Mouse (Mus musculus) bone marrow macrophage, adult 2 months (primary cell): ENCODE results near the gene Nsd1. TPM values are rescaled to one million over a fixed set of nuclear protein-coding genes. Genes with fewer than 3 reads are reported as not detected.

ENCODE experiments used
- H3K27ac ChIP-seq: 2 replicates; pipeline ENCODE4 v1.5.1; 2012; ENCODE audit warnings: low read depth, low read length; ENCODE audit not compliant: insufficient read depth
- H3K4me1 ChIP-seq: 2 replicates; pipeline ENCODE4 v1.6.1; 2012; ENCODE audit warnings: low read length; ENCODE audit not compliant: control insufficient read depth, insufficient read depth
- H3K4me3 ChIP-seq: 2 replicates; pipeline ENCODE4 v1.5.1; 2012; ENCODE audit warnings: mild to moderate bottlenecking, low read length, moderate library complexity; ENCODE audit not compliant: insufficient read depth
- CTCF ChIP-seq: IDR thresholded peaks from 2 replicates; pipeline ENCODE4 v1.5.1; 2012; ENCODE audit warnings: low read depth, mild to moderate bottlenecking, low read length, moderate library complexity
- POLR2A ChIP-seq: IDR thresholded peaks from 2 replicates; pipeline ENCODE4 v1.6.1; 2012; ENCODE audit warnings: mild to moderate bottlenecking, low read depth, low read length, borderline replicate concordance
- polyA plus RNA-seq: library from polyadenylated mRNA; stranded (reverse); fragments of >200 nt; gene quantifications from 2 replicates; pipeline ENCODE4 v1.2.4, GENCODE M21; 2012; ENCODE audit not compliant: missing spikeins, insufficient read depth, insufficient read length

The Nsd1 gene
- polyA plus RNA-seq, 1 experiment, result 51.0 TPM

- H3K4me3 ChIP-seq, result no peak overlapping the region
- no peak overlapping the region for H3K27ac ChIP-seq
- no peak for TF ChIP-seq CTCF
- no peak for TF ChIP-seq POLR2A
- H3K4me1 ChIP-seq, result peaks cover 23% of the 10 kb centered on the region
Observed at GRCm38 (mm10) chr13:55328171-55328570, 118.6 kb downstream of the Nsd1 start.

GRCm38 (mm10) chr13:55328641-55329040 is 119.1 kb downstream of the Nsd1 start:
- no peak for TF ChIP-seq POLR2A
- TF ChIP-seq CTCF, result no peak
- Histone ChIP-seq H3K4me1 (peaks cover 19% of the 10 kb centered on the region), H3K27ac (no peak overlapping the region), H3K4me3 (no peak overlapping the region)

DNA sequence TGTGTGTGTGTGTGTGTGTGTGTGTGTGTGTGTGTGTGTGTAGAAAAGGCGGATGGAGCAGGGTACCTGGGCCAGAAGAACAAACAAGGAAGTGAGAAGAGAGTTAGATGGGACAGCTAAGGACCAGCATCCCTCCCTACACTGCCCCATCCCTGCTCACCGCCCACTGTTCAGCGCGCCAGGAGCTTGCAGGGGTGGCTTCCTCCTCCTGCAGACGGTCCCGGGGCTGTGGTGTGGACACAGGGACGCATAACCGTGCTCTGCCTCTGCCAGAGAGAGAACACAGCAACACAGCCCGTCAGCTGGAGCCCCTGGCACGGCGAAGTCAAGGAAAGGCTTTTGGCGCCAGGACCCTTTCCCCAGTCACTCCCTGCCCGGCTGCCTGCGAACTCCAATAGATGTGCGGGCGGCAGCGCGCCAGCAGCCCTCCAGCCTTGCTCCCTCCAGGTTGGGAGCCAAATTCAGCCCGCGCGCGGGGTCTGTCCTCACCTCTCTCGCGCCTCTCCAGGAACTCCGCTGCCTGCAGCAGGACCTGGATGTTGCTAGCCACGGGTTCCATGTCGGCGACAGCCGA is 119.6 kb downstream of the Nsd1 start:
- Histone ChIP-seq H3K4me1 (peaks cover 14% of the 10 kb centered on the region), H3K4me3 (peak overlapping the region; percentile 64), H3K27ac (no peak overlapping the region)
- TF ChIP-seq CTCF (no peak), POLR2A (no peak)

- H3K4me1 ChIP-seq, result peaks cover 14% of the 10 kb centered on the region
- TF ChIP-seq CTCF (no peak), POLR2A (no peak)
- peak within 1 kb of the TSS; percentile 83 for H3K4me3 ChIP-seq
- H3K27ac ChIP-seq, result peak within 1 kb of the TSS; percentile 69
Observed at GRCm38 (mm10) chr13:55329683-55330566, 120.3 kb downstream of the Nsd1 start, which contains the start of gene Mxd3. Mxd3 (minus strand) TSS chr13:55329823.

- H3K4me3 ChIP-seq, result peak overlapping the region; percentile 83
- no peak overlapping the region; the same call in 1 of the 2 replicates for H3K27ac ChIP-seq
- H3K4me1 ChIP-seq, result peaks cover 14% of the 10 kb centered on the region
- TF ChIP-seq POLR2A (no peak), CTCF (no peak)
Observed at GRCm38 (mm10) chr13:55330567-55331400, 121.2 kb downstream of the Nsd1 start.

GRCm38 (mm10) chr13:55332331-55332730 is 122.7 kb downstream of the Nsd1 start:
- no peak overlapping the region for H3K4me3 ChIP-seq
- no peak overlapping the region for H3K27ac ChIP-seq
- H3K4me1 ChIP-seq, result peaks cover 11% of the 10 kb centered on the region
- no peak for TF ChIP-seq CTCF
- no peak for TF ChIP-seq POLR2A

GRCm38 (mm10) chr13:55335701-55336100 is 126.1 kb downstream of the Nsd1 start:
- no peak for TF ChIP-seq POLR2A
- no peak for TF ChIP-seq CTCF
- Histone ChIP-seq H3K4me1 (peaks cover 4% of the 10 kb centered on the region), H3K27ac (no peak overlapping the region), H3K4me3 (no peak overlapping the region)

DNA sequence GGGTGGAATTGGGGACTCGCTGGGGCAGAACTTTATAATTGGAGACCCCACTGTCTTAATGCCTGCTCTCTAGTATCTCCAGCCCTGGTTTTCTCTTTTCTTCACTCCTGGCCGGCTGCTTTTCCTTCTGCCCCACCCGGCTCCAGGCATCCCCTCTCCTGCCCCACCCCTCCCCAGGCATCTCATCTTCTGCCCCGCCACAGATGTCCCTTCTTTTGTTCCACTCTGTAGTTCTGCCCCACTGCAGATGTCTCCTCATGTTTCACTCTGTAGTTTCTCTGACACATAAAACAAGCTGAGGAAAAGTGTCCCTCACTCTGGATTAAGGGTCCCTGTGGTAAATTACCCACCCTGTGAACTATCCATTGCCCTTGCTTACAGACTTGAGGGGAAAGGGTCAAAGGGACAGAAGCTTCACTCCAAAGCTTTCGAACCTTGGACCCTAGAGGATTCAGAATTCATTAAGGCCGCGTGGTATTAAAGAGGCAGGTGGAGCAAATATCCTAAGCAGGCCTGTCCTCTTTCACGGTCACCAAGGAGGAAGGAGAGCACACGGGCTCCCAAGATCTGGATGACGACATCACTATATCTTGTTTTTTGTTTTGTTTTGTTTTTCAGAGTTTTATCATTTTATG is 127.9 kb downstream of the Nsd1 start:
- peaks cover 4% of the 10 kb centered on the region for H3K4me1 ChIP-seq
- no peak overlapping the region for H3K27ac ChIP-seq
- no peak for TF ChIP-seq CTCF
- no peak for TF ChIP-seq POLR2A
- no peak overlapping the region for H3K4me3 ChIP-seq
